Mouse (Mus musculus) hindbrain, embryonic 14.5 days (tissue): ENCODE measurements around the gene Cntnap2. TPM values are rescaled to one million over a fixed set of nuclear protein-coding genes. Genes with fewer than 3 reads are reported as not detected.

Experiments
- ATAC-seq: fragments of 200-750 bp; cut with Nextera tagmentation; 2 replicates; pipeline ENCODE4 v1.8.0; 2017; ENCODE audit warnings: moderate number of reproducible peaks, mild to moderate bottlenecking, moderate TSS enrichment, moderate library complexity; ENCODE audit not compliant: low FRiP score
- DNase-seq: peaks from one replicate; pipeline ENCODE4 v3.0.0-alpha.2; 2015; ENCODE audit warnings: low spot score
- H3K27ac ChIP-seq: fragments of 300-500 bp; sonication (generic); 2 replicates; pipeline ENCODE4 v1.5.1; 2014; ENCODE audit warnings: mild to moderate bottlenecking, moderate library complexity
- H3K27me3 ChIP-seq: fragments of 300-500 bp; sonication (generic); 2 replicates; pipeline ENCODE4 v1.6.1; 2014; ENCODE audit warnings: mild to moderate bottlenecking, low read length, mixed read lengths; ENCODE audit not compliant: control insufficient read depth, insufficient read depth
- H3K36me3 ChIP-seq: fragments of 300-500 bp; sonication (generic); replicated peaks from 2 replicates; pipeline ENCODE4 v1.6.1; 2014; ENCODE audit not compliant: control insufficient read depth, insufficient read depth
- H3K4me1 ChIP-seq: fragments of 300-500 bp; sonication (generic); replicated peaks from 2 replicates; pipeline ENCODE4 v1.6.1; 2014; ENCODE audit warnings: antibody characterized with exemption, low read length, mixed read lengths; ENCODE audit not compliant: control insufficient read depth, insufficient read depth
- H3K4me2 ChIP-seq: fragments of 300-500 bp; sonication (generic); replicated peaks from 2 replicates; pipeline ENCODE4 v1.6.1; 2014; ENCODE audit warnings: mild to moderate bottlenecking, moderate library complexity
- H3K4me3 ChIP-seq: fragments of 300-500 bp; sonication (generic); replicated peaks from 2 replicates; pipeline ENCODE4 v1.5.1; 2014; ENCODE audit warnings: mild to moderate bottlenecking, low read length
- H3K9ac ChIP-seq: fragments of 300-500 bp; sonication (generic); 2 replicates; pipeline ENCODE4 v1.6.1; 2014
- H3K9me3 ChIP-seq: fragments of 300-500 bp; sonication (generic); 2 replicates; pipeline ENCODE4 v1.6.1; 2016; ENCODE audit warnings: low read length; ENCODE audit not compliant: control insufficient read depth
- WGBS: fragments of 180-500 bp; shearing (Covaris S2); extraction: QIAGEN DNeasy Blood & Tissue Kit; methylation state at CpG from one replicate; pipeline ENCODE4 v1.1.7; 2014; 5-methylcytosine and 5-hydroxymethylcytosine counted together
- polyA plus RNA-seq: library from polyadenylated mRNA; unstranded; fragments of >200 nt; fragmentation: Nextera tagmentation; extraction: Ambion mirVana; gene quantifications from 2 replicates; pipeline ENCODE4 v1.2.1, GENCODE M21; 2014

The Cntnap2 gene
- polyA plus RNA-seq, 1 experiment from 2014 or later = 46.6 TPM

GRCm38 (mm10) chr6:46040671-46041070, 981.5 kb downstream of the Cntnap2 start:
- DNase-seq = no peak
- Histone ChIP-seq H3K27ac (no peak overlapping the region), H3K4me2 (no peak overlapping the region), H3K4me1 (no peaks in the 10 kb centered on the region), H3K4me3 (no peak overlapping the region), H3K9me3 (no peaks in the 10 kb centered on the region), H3K36me3 (no peaks in the 10 kb centered on the region), H3K9ac (no peak overlapping the region), H3K27me3 (no peaks in the 10 kb centered on the region)
- WGBS = 90% methylated on average over 4 of the region's 4 CpGs
- no peak for ATAC-seq

DNA sequence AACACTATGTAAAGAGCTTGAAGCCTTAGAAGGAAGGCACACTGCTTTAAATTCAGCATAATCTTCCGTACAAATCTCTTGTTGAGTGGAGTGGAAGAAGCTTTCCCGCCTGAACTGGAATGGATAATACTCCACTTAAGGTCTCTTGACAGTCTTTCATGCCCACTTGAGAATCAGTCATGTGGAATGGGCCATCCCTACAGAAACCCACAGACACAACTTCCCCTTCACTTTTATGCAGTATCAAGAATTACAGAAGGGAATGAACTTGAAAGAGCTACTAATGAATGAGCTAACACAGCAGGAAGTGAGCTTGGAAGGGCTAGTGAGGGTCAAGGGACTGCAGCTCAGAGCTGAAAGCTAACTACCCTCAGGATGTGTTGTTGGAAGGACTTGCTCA, 1021.1 kb downstream of the Cntnap2 start:
- no peak overlapping the region for H3K4me2 ChIP-seq
- H3K27me3 ChIP-seq = no peaks in the 10 kb centered on the region
- ATAC-seq (no peak), DNase-seq (no peak)
- H3K27ac ChIP-seq = no peak overlapping the region
- H3K9ac ChIP-seq = no peak overlapping the region
- no peaks in the 10 kb centered on the region for H3K4me1 ChIP-seq
- H3K4me3 ChIP-seq = no peak overlapping the region
- WGBS = 48% methylated on average over 2 of the region's 2 CpGs
- H3K9me3 ChIP-seq = no peaks in the 10 kb centered on the region
- no peaks in the 10 kb centered on the region for H3K36me3 ChIP-seq

- no peak overlapping the region for H3K9ac ChIP-seq
- H3K4me2 ChIP-seq = no peak overlapping the region
- H3K4me1 ChIP-seq = no peaks in the 10 kb centered on the region
- no peak for DNase-seq
- H3K36me3 ChIP-seq = no peaks in the 10 kb centered on the region
- no peaks in the 10 kb centered on the region for H3K9me3 ChIP-seq
- ATAC-seq = no peak
- H3K4me3 ChIP-seq = no peak overlapping the region
- no peak overlapping the region for H3K27ac ChIP-seq
- no peaks in the 10 kb centered on the region for H3K27me3 ChIP-seq
Measured at GRCm38 (mm10) chr6:46081432-46081831, 1022.3 kb downstream of the Cntnap2 start.

GRCm38 (mm10) chr6:46143189-46143841, 1084.2 kb downstream of the Cntnap2 start:
- 58% methylated on average over 1 of the region's 1 CpGs for WGBS
- H3K36me3 ChIP-seq = no peaks in the 10 kb centered on the region
- no peak for ATAC-seq
- H3K27me3 ChIP-seq = no peaks in the 10 kb centered on the region
- no peaks in the 10 kb centered on the region for H3K9me3 ChIP-seq
- no peak overlapping the region for H3K4me3 ChIP-seq
- no peak overlapping the region for H3K4me2 ChIP-seq
- no peaks in the 10 kb centered on the region for H3K4me1 ChIP-seq
- DNase-seq = no peak
- no peak overlapping the region for H3K9ac ChIP-seq
- H3K27ac ChIP-seq = no peak overlapping the region

DNA sequence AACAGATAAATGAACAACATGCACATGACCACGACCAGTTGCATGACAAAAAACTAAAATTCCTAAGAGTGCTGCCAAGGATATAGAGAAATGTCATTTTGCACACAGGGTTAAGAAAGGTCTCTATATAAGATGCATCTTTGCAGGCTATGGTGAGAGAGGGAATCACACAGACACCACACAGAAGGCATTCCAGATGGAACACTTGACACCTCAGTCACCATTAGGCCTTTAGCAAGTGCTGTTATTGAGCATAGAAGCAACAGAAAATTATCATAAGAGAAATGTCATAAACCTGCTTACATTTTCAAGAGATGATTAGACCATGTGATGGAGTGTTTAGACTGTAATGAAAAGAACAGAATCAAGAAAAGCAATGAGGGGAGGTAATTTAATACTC, 1107.7 kb downstream of the Cntnap2 start:
- Histone ChIP-seq H3K4me3 (no peak overlapping the region), H3K27ac (no peak overlapping the region), H3K4me2 (no peak overlapping the region), H3K36me3 (no peaks in the 10 kb centered on the region), H3K27me3 (no peaks in the 10 kb centered on the region), H3K4me1 (no peaks in the 10 kb centered on the region), H3K9me3 (no peaks in the 10 kb centered on the region), H3K9ac (no peak overlapping the region)
- WGBS = 81% methylated on average over 1 of the region's 1 CpGs
- DNase-seq = no peak
- ATAC-seq = no peak

DNA sequence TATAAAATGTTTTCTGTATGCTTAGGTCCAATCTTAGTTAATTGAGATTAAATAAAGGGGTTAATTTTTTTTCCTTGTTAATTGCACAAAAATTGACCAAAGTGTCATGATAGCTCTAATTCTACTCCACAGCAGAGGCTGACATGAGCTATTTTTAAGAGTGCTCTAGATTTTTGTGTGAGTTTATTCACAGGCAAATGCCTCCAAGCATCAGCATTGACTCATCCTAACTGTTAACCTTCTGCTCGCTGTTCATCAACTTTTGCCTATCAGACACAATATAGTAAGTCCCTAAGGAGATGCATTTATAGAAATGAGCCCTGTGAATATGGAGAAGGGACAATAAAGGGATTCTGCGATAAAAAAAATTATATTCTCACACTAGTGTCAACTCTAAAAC, 1138.1 kb downstream of the Cntnap2 start:
- Histone ChIP-seq H3K4me2 (no peak overlapping the region), H3K36me3 (no peaks in the 10 kb centered on the region), H3K4me3 (no peak overlapping the region), H3K27ac (no peak overlapping the region), H3K27me3 (no peaks in the 10 kb centered on the region), H3K4me1 (no peaks in the 10 kb centered on the region), H3K9me3 (no peaks in the 10 kb centered on the region), H3K9ac (no peak overlapping the region)
- WGBS = 88% methylated on average over 2 of the region's 2 CpGs
- DNase-seq (no peak), ATAC-seq (no peak)

- WGBS = 70% methylated on average over 4 of the region's 4 CpGs
- DNase-seq (no peak), ATAC-seq (no peak)
Measured at GRCm38 (mm10) chr6:46201828-46202227, 1142.7 kb downstream of the Cntnap2 start.

GRCm38 (mm10) chr6:46205531-46205930, 1146.4 kb downstream of the Cntnap2 start:
- 0 out of 2 replicates have a peak, but pooled peaks cover 3% of the 10 kb centered on the region for H3K9me3 ChIP-seq
- H3K27me3 ChIP-seq = no peaks in the 10 kb centered on the region
- no peaks in the 10 kb centered on the region for H3K4me1 ChIP-seq
- H3K36me3 ChIP-seq = no peaks in the 10 kb centered on the region
- H3K4me2 ChIP-seq = no peak overlapping the region
- H3K4me3 ChIP-seq = no peak overlapping the region
- no peak overlapping the region for H3K27ac ChIP-seq
- no peak overlapping the region for H3K9ac ChIP-seq
- WGBS = 53% methylated on average over 2 of the region's 2 CpGs
- DNase-seq (no peak), ATAC-seq (no peak)

More at GRCm38 (mm10) chr6:46201828-46202227, 1142.7 kb downstream of the Cntnap2 start:
- no peaks in the 10 kb centered on the region for H3K27me3 ChIP-seq
- no peak overlapping the region for H3K27ac ChIP-seq
- H3K4me1 ChIP-seq = no peaks in the 10 kb centered on the region
- no peak overlapping the region for H3K4me2 ChIP-seq
- H3K36me3 ChIP-seq = no peaks in the 10 kb centered on the region
- H3K9me3 ChIP-seq = no peaks in the 10 kb centered on the region
- H3K4me3 ChIP-seq = no peak overlapping the region
- no peak overlapping the region for H3K9ac ChIP-seq

GRCm38 (mm10) chr6:46232889-46233288, 1173.7 kb downstream of the Cntnap2 start:
- Histone ChIP-seq H3K27me3 (no peaks in the 10 kb centered on the region), H3K36me3 (no peaks in the 10 kb centered on the region), H3K4me1 (no peaks in the 10 kb centered on the region), H3K9ac (no peak overlapping the region), H3K4me3 (no peak overlapping the region), H3K9me3 (no peaks in the 10 kb centered on the region), H3K27ac (no peak overlapping the region), H3K4me2 (no peak overlapping the region)
- ATAC-seq (no peak), DNase-seq (no peak)
- WGBS = 97% methylated on average over 1 of the region's 1 CpGs

DNA sequence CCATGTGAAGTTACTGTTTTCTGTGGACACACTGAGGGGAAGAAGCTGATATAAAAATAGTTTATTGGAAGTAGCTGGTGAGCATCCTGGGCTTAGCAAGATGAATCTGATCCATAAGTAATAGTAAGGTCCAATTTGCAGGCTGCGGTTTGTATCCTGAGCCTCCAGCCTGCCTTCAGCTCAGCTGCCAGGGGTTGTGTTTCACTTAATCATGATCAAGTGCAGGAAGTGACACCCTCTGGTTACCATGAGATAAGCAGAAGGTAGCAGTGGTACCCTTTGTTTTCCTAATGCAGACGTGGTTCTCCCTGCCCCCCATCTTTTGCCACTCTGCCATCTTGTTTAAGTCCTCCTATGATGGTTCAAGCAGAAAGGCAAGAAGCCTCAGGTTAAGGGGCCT, 1181.2 kb downstream of the Cntnap2 start:
- H3K9me3 ChIP-seq = no peaks in the 10 kb centered on the region
- H3K4me2 ChIP-seq = no peak overlapping the region
- no peak for ATAC-seq
- H3K4me3 ChIP-seq = no peak overlapping the region
- 66% methylated on average over 2 of the region's 2 CpGs for WGBS
- H3K27ac ChIP-seq = no peak overlapping the region
- H3K27me3 ChIP-seq = no peaks in the 10 kb centered on the region
- H3K36me3 ChIP-seq = no peaks in the 10 kb centered on the region
- no peak for DNase-seq
- H3K9ac ChIP-seq = no peak overlapping the region
- no peaks in the 10 kb centered on the region for H3K4me1 ChIP-seq
